Mouse (Mus musculus): ENCODE results near the gene Rps6kb1.
A peak's percentile ranks its signal among the peaks of the same experiment; 100 is the strongest.

Gene Rps6kb1

DNA sequence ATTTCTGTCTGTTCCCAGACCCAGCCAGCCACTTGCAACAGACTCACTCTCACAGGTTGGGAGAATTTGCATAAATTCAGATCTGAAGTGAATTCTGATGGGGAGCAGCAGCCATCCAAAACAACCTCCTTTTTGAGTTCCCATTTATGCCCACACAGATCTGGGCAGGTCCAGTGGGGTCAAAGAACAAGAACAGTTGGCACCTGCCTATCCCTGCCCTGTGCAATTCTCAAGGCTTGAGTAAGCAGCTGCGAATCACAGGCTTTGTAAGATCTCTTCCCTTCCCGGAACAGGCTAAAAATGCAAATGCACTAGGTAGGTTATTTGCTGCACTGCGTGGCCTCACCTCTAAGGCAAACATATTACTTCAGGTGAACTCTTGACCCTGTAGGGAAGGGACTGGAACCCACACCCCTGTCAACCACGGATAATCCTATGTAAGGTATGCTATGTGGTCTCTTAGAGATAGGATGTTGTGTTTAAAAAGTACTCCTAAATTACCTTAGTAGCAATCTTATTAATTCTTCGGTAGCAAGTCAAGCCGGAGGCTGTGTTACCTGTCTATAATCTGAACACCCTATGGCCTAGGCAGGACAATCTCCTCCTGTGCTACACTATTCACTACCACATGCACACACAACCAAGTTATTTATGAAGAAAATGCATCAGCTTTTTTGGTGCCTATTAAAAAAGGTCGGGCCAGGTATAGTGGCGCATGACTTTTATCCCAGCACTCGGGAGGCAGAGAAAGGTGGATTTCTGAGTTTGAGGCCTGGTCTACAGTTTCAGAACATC lies 35.9 kb upstream of the Rps6kb1 start:
- no peak for DNase-seq

DNA sequence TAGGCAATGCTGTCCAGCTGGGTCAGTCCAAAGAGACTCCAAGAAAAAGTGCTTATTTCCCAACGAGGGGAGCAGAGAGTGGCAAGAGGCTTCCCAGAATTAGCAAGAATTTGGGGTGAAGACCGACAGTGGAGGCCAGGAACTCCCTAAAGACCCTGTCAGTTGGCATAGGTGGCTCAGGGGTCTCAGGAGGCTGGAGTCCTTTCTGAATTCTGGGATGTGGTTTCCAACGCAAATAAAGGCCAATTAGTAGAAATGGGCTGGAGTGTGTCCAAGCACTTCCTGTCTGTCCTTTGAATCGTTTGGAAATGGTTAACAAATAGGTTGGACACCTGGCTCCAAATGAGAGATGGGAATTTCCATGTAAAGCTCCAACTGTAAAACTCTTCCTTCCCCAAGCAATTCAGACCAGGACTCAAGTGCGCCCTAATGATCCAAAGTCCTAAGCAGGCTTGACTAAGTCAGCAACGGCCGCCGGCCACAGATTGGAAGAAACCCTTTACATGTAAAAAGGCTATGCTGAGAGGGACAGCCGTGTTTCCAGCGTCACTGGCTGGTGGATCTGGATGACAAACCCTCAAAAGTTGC lies 35.2 kb upstream of the Rps6kb1 start:
- DNase-seq: no peak

DNA sequence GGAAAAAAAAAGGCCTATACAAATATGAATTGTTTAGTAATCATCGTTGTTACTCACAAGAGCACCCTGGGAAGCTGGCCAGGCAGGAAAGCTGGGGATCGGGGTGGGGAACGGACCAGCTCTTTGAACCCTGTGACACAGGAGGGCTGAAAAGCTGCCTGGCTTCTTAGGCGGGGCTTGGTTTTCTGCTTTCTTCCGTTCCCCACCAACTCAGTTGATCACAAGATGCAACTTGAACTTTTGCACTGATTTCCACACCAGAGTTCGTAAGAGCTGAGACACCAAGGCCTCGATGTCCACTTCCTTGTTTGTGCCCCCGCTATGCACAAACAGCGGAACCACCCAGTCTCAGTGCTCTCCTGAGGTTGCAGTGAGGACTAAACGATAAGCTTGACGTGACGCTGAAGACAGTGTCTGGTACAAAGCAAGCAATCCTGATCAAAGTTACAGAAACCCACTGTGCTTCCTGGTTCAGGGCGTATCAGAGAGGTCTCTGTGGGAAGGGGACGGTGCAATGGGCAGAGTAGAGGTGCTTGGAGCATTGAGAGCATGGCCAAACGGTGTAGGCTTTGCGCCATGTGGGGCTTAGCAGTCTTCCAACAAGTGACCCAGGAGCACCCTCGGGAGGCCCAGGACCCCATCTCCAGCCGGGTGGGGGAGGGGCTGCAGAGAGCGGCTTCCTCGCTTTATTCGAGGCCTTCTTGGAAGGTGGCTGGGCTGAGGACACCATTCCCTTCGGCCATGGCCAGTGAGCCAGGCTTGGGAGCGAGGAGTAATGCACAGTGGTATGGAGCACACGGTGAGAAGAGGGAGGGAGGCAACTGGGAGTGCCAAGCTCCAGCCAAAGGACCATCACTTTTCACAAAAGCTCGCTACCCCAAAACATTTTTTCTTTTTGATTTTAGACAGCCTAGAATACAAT lies 34.5 kb upstream of the Rps6kb1 start:
- no peak for DNase-seq

- DNase-seq: no peak
These were observed 33.7 kb upstream of the Rps6kb1 start for GRCm38 (mm10) chr11:86578106-86578808.

GRCm38 (mm10) chr11:86577231-86577630 lies 32.6 kb upstream of the Rps6kb1 start:
- DNase-seq: no peak

DNA sequence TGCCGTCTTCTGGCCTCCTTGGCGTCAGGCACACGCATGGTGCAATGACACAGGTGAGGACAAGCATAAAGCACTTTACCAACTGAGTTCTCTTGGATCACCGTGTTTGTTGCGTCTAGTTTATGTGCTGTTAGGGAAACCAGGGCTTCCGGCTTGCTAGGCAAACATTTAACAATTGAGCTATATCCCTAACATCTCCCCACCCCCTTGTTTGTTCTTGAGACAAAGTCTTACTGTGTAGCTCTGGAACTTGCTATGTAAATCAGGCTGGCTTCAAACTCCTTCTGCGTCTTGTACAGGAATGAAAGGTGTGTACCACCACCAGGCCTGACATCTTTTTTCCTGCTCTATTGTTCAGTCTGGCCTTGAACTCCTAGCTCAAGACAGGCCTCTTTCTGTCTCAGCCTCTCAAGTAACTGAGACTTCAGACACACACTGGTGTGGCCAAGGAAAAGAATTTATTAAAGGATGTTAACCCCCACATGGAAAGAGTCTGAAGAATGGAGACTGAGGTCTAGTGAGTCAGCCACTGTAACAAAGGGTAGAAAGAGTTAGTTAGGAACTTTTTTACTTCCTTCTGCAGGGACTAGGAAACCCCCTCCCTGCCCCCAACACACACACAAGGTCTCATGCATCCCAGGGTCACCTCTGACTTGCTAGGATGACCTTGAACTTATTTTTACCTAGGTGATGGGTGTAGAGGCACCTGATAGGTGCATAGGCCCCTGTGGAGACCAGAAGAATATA lies 31.2 kb upstream of the Rps6kb1 start:
- no peak for DNase-seq

DNA sequence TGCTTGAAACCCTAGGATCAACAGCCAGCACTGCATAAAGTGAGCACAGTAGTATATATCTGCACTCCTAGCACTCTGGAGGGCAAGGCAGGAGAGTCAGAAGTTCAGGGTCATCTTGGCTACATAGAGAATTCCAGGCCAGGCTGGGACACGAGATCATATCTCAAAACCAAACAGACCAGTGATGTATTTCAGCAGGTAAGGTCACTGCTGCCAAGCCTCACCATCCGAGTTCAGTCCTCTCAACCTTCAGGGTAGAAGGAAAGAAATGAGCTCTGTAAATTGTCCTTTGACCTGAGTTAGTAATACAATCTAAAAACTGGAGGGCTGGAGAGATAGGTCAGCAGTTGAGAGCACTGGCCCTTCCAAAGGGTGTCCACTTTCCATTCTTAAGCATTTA lies 29.8 kb upstream of the Rps6kb1 start:
- DNase-seq: no peak

DNA sequence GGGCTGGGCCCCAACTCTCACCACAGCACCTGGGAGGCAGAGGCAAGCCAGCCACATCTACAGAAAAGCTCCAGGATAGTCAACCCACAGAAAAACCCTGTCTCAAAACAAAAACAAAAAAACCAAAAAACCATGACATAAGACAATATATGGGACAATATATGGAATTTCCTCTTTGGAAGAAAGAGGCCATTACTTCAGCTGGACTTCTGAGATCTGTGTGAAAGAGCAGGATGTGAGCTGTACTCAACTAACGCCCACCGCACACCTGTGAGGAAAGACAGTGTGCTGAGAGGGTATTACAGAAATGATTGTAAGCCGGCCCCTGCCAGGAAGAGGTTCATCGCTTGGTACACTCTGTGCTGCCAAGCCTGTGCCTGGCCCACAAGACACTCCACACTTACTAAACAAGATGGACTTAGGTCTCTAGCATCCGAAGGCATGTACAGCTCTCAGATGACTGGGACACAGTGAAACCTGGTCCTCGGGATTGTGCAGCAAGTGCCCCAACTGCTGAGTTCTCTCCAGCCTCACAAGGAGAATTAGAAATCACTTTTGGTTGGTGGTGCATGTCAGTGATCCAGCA lies 29.1 kb upstream of the Rps6kb1 start:
- DNase-seq: no peak

GRCm38 (mm10) chr11:86572623-86573022 lies 28.0 kb upstream of the Rps6kb1 start:
- no peak for DNase-seq

GRCm38 (mm10) chr11:86571871-86572270 lies 27.3 kb upstream of the Rps6kb1 start:
- no peak for DNase-seq

GRCm38 (mm10) chr11:86571047-86571855 lies 26.6 kb upstream of the Rps6kb1 start:
- DNase-seq: no peak

GRCm38 (mm10) chr11:86570261-86570746 lies 25.7 kb upstream of the Rps6kb1 start:
- DNase-seq: no peak

DNA sequence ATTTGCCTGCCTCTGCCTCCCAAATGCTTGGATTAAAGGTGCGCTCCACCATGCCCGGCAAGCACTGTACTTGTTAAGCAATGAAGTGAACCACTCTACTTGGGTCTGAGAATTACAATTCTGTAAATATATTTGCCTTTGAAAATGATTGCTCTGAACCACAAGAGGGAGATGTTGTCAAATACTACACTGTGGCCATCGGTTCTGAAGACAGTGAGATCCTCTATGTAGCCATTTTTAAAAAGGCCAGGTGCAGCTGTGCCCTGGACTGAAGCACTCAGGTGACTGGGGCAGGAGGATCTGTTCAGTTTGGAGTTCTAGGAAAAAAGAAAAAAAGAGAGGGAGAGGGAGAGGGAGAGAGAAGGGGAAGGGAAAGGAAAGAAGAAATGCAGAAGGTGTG lies 23.8 kb upstream of the Rps6kb1 start:
- DNase-seq: no peak

DNA sequence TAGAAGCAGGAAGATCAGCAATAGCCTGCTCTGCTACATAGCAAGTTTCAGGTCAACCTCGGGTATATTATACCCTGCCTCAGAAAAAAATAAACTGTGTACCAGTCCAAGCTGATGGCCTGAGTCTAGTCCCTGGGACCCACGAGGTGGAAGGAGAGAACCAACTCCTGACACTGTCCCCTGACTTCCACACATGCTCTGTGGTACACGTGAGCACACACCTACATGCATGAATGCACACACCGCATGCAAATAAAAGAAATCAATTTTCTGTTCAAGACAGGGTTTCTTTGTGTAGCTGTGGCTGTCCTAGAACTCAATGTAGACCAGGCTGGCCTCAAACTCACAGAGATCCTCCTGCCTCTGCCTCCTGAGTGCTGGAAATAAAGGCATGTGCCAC lies 13.7 kb upstream of the Rps6kb1 start:
- no peak for DNase-seq

DNA sequence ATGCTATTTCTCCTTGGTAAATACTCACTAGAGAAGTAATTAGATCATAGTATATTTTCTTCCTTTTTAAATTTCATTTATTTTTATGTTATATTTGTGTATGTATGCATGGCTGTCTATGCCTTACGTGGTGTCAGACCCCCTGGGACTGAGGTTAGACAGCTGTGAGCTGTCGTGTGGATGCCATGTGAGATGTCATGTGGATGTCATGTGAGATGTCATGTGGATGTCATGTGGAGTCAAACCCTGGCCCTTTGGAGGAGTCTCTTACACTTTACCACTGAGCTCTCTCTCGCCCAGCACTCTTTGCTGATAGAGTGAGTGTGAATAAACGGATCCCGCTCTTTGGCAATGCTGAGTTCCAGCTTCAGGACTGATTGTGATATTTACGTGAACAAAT lies 8.9 kb upstream of the Rps6kb1 start:
- no peak for DNase-seq

DNA sequence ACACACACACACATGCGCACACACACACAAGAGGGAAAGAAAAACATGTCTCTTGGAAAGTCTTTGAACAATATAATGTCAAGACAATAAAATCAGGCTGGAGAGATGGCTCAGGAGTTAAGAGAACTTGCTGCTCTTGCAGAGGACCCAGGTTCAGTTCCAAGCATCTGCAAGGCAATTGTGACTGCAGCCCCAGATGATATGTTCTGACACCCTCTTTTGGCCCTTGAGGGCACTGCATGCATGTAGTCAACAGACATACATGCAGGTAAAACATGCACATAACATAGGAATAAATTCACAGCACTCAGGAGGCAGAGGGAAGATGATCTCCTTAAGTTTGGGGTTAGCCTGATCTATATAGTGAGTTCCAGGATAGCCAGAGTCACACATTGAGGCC lies 2.8 kb upstream of the Rps6kb1 start:
- no peak for DNase-seq

DNA sequence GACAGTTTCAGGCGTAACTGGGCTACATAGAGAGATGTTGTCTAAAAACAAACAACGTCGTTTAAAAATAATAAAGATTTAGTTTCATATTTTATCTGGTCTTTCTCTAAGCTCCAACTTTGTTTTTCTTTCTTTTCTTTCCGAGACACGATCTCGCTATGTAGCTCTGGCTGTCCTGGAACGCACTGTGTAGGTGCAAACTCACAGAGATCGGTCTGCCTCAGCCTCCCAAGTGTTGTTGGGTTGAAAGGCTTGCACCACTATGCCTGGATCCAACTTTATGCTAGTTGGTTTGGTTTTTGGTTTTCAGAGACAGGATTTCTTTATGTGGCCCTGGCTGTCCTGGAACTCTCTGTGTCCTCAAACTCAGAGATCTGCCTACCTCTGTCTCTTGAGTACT lies 951 bp upstream of the Rps6kb1 start:
- peak; percentile 13 for DNase-seq

DNA sequence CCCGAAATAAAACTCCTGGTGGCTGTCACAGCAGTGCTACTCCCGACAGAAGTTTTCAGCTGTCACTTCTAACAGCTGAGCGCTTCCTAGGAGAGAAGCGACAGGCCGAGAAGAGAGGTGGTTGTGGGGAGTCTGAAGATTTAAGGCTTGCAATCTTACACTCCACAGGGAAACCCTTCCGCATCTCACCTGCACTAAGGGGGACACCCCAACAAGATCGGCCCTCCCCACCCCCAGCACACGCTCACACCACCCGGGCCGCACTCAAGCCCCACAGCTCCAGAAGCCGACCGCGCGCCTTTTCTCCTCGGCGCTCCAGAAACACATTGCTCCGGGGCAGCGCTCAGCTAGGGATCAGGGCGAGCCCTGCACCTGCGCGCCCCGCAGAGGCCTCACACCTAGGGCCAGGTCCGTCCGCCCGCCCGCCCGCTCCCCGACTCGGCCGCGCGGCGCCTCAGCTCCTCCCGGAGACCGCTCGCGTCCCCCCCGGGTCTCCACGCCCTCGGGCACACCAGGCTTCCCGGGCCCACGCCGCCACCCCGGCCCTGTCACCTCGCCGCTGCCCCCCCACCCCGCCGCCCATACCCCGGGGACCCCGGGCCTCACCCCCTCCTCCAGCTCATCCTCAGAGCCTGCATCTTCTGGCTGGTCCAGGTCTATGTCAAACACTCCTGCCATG lies 506 bp downstream of the Rps6kb1 start:
- peak; percentile 52 for DNase-seq

GRCm38 (mm10) chr11:86542851-86543250 lies 1.8 kb downstream of the Rps6kb1 start:
- peak; percentile 13 for DNase-seq

DNA sequence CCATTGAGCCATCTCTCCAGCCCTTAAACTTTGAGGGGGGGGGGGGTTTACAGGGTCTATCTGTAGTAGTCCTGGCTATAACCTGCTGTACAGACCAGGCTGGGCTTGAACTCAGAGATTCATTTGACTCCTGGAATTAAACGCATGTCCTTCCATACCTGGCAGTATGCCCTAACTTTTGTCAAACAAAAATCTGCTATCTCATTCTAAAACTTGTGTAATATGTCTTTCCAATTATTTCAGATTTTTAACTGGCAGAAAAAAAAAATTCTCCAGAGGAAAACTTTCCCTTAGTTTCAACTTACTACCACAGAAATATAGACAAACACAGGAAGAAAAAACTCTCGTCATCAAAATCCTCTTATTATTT lies 4.1 kb downstream of the Rps6kb1 start:
- DNase-seq: no peak
